Mouse (Mus musculus) forebrain, postnatal 0 days (tissue): ENCODE results near the gene Kif7. TPM values are rescaled to one million over a fixed set of nuclear protein-coding genes. Genes with fewer than 3 reads are reported as not detected.

ENCODE experiments used
- ATAC-seq: fragments of 200-750 bp; cut with Nextera tagmentation; 2 replicates; pipeline ENCODE4 v1.8.0; 2017; ENCODE audit warnings: mild to moderate bottlenecking, moderate library complexity
- DNase-seq: peaks from one replicate; pipeline ENCODE4 v3.0.0-alpha.2; 2015
- H3K27ac ChIP-seq: fragments of 300-500 bp; sonication (generic); 2 replicates; pipeline ENCODE4 v1.5.1; 2014; ENCODE audit warnings: low read depth, mild to moderate bottlenecking, antibody characterized with exemption, low read length, moderate library complexity, mixed read lengths
- H3K27me3 ChIP-seq: fragments of 300-500 bp; sonication (generic); 2 replicates; pipeline ENCODE4 v1.6.1; 2014; ENCODE audit warnings: mild to moderate bottlenecking, low read length, mixed read lengths; ENCODE audit not compliant: insufficient read depth
- H3K36me3 ChIP-seq: fragments of 300-500 bp; sonication (generic); 2 replicates; pipeline ENCODE4 v1.6.1; 2014; ENCODE audit warnings: mild to moderate bottlenecking, moderate library complexity; ENCODE audit not compliant: insufficient read depth
- H3K4me1 ChIP-seq: fragments of 300-500 bp; sonication (generic); 2 replicates; pipeline ENCODE4 v1.6.1; 2014; ENCODE audit warnings: antibody characterized with exemption; ENCODE audit not compliant: insufficient read depth
- H3K4me2 ChIP-seq: fragments of 300-500 bp; sonication (generic); 2 replicates; pipeline ENCODE4 v1.6.1; 2014; ENCODE audit warnings: low read depth, mild to moderate bottlenecking, moderate library complexity
- H3K4me3 ChIP-seq: fragments of 300-500 bp; sonication (generic); 2 replicates; pipeline ENCODE4 v1.5.1; 2014; ENCODE audit warnings: low read depth, low read length, mixed read lengths
- H3K9ac ChIP-seq: fragments of 300-500 bp; sonication (generic); 2 replicates; pipeline ENCODE4 v1.6.1; 2014; ENCODE audit warnings: mild to moderate bottlenecking
- H3K9me3 ChIP-seq: fragments of 300-500 bp; sonication (generic); 2 replicates; pipeline ENCODE4 v1.6.1; 2016; ENCODE audit warnings: low read length
- CTCF ChIP-seq: sonication (generic); IDR thresholded peaks from 2 replicates; pipeline ENCODE4 v1.5.1; 2016; ENCODE audit warnings: antibody characterized with exemption, control low read depth, low read depth
- WGBS: fragments of 180-500 bp; shearing (Covaris S2); extraction: QIAGEN DNeasy Blood & Tissue Kit; methylation state at CpG from one replicate; pipeline ENCODE4 v1.1.7; 2014; 5-methylcytosine and 5-hydroxymethylcytosine counted together
- polyA plus RNA-seq: library from polyadenylated mRNA; unstranded; fragments of >200 nt; fragmentation: Nextera tagmentation; extraction: Ambion mirVana; gene quantifications from 2 replicates; pipeline ENCODE4 v1.2.1, GENCODE M21; 2015
- total RNA-seq: library from RNA; depleted of rRNA; stranded (reverse); fragments of >200 nt; gene quantifications from 2 replicates; pipeline ENCODE4 v1.2.3, GENCODE M21; 2014

Kif7 gene
- total and polyA plus RNA-seq, 2 experiments from 2014 or later = 2.0 to 6.4 TPM

DNA sequence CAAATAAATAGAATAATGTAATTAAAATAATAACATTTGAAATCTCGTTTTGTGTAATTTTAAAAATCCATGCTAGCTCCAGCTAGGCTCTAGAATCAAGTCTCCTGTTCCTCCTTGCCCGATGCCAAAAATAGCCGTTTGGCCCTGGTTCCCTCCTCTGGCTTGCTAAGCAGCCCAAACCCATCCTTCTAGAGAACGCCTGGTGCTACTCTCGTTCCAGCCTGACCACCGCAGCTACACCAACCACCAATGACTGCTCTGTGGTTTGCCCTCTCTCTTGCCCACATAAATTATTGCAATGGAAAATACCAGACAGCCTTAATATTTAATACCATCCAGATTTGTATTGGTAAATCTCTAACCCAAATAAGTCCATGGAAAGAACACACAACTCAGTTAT, 32.1 kb upstream of the Kif7 start:
- WGBS = 88% methylated on average over 6 of the region's 6 CpGs
- DNase-seq (no peak), ATAC-seq (no peak)
- Histone ChIP-seq H3K9ac (no peak overlapping the region), H3K4me1 (peaks cover 6% of the 10 kb centered on the region), H3K4me2 (no peak overlapping the region), H3K27me3 (no peaks in the 10 kb centered on the region), H3K4me3 (no peak overlapping the region), H3K9me3 (no peaks in the 10 kb centered on the region), H3K36me3 (no peaks in the 10 kb centered on the region), H3K27ac (no peak overlapping the region)
- no peak for TF ChIP-seq CTCF

DNA sequence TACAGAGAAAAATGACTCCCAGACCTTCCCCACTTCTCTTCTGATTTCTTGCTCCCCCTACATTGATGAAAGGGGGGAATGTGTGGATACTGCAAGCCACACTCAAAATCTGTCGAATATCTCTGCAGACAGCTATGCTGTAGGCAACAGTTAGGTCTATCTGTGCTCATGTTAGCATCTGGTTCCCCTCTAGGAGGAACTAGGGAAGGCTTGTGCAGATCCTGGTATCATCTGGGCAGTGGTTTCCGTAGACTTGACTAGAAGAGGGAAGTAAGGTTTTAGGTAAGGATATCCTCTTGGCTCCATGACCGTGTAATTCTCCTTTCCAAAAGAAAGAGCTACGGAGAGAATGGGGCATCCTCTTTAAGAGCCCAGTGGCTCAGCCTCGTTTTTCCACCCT, 29.1 kb upstream of the Kif7 start:
- WGBS = 78% methylated on average over 5 of the region's 5 CpGs

DNA sequence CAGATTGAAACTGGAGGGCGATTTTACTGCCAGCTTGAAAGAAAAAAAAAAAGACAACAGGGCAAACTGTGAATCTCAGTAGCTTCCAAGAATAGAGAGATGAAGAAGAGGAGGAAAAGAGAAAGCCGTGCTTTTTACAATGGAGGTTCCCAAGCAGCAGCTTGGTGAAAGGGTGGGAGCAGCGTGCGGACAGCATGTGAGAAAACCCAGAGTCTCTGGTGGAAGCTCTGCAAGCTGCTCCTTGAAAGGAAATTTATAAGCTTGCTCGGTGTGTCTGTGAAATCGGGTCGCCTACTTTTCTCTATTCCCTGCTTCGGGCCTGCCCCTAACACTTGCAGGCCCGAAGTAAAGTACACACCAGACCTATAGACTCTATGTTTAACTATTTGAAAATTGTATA, 28.5 kb upstream of the Kif7 start:
- TF ChIP-seq CTCF = no peak
- no peak for DNase-seq
- no peaks in the 10 kb centered on the region for H3K27me3 ChIP-seq
- 0 out of 2 replicates have a peak, but pooled peaks cover 3% of the 10 kb centered on the region for H3K36me3 ChIP-seq
- no peak overlapping the region for H3K27ac ChIP-seq
- no peak overlapping the region for H3K4me3 ChIP-seq
- no peak for ATAC-seq
- WGBS = 93% methylated on average over 9 of the region's 9 CpGs
- no peaks in the 10 kb centered on the region for H3K9me3 ChIP-seq
- H3K9ac ChIP-seq = no peak overlapping the region
- H3K4me2 ChIP-seq = no peak overlapping the region
- H3K4me1 ChIP-seq = peaks cover 6% of the 10 kb centered on the region

More for the DNA sequence above, 29.1 kb upstream of the Kif7 start:
- no peak for TF ChIP-seq CTCF
- Histone ChIP-seq H3K4me1 (peaks cover 6% of the 10 kb centered on the region), H3K36me3 (no peaks in the 10 kb centered on the region), H3K9ac (no peak overlapping the region), H3K4me2 (no peak overlapping the region), H3K27ac (no peak overlapping the region), H3K9me3 (no peaks in the 10 kb centered on the region), H3K27me3 (no peaks in the 10 kb centered on the region), H3K4me3 (no peak overlapping the region)
- no peak for DNase-seq
- no peak for ATAC-seq

DNA sequence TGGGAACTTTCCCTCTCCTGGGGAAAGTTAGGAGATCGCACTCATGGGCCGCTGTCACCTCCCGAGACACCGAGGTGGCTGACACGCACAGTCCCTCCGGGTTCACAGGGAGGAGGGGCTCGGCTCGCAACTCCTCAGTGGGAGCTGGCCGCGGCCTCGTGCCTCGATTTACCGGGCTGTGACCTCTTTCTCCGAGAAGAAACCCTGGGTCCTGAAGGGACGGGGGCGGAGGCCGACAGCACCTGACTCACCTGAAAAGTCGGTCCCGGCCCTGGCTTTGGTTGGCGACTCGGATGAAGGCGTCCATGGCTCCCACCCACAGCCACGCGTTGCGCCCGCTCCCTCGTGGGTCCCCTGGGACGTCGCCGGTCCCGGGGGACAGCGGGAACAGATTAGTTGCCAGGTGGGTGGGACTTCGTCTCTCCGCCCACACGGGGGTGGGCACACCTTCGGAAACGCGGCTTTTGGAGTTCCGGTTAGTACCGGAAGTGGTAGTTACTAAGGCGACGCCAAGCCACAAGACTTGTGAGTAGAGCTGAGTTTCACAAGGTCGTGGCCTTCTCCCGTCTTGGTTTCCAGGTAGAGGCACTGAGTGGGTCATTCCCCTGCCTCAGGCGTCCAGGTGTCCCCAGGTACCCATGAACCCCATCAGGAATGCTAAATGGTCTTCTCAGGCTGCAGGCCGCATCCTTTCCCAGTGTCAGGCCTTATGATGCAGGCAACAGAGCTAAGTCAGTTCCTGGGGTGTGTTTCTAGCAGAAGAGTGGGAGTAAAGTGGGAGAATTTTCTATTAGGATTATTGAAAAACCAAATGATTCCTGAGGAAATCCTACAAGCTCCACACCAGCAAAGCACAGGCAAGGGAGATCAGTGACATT, 27.4 kb upstream of the Kif7 start, which contains the start of the genes Pex11a and Wdr93:
Gene Pex11a (minus strand): TSS at position 473 of the 878 bp plus-strand sequence.
Gene Wdr93 (plus strand): TSS at position 505 of the 878 bp plus-strand sequence.
- ATAC-seq = peak; percentile 94
- peaks cover 6% of the 10 kb centered on the region for H3K4me1 ChIP-seq
- peak within 1 kb of the TSS; percentile 96 for H3K4me2 ChIP-seq
- 4% methylated on average over 46 of the region's 46 CpGs for WGBS
- no peaks in the 10 kb centered on the region for H3K27me3 ChIP-seq
- no peaks in the 10 kb centered on the region for H3K9me3 ChIP-seq
- peak within 1 kb of the TSS; percentile 57 for H3K9ac ChIP-seq
- H3K4me3 ChIP-seq = peak within 1 kb of the TSS; percentile 58
- DNase-seq = peak; percentile 88
- H3K27ac ChIP-seq = no peak within 1 kb of the TSS
- TF ChIP-seq CTCF = no peak
- H3K36me3 ChIP-seq = 0 out of 2 replicates have a peak, but pooled peaks cover 3% of the 10 kb centered on the region

DNA sequence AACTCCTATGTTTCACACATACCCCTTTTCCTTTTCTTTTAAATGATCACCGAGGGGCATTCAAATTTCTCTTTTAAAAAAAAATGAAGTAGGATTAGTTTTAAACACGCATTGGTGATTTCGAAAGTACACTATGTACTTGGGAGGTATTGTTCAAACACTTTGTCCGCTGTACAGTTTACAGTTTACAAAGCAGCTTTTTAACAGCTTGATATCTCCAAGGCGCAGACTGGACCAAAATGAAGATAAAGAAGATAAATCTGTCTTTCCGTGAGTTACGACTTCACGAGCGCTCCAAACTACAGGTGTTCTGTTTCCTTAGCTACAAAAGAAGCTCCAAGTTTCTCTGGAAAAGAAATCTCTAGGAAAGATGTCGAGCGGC, 26.7 kb upstream of the Kif7 start:
- H3K4me3 ChIP-seq = peak overlapping the region; percentile 58
- H3K9ac ChIP-seq = peak overlapping the region; percentile 57
- WGBS = 18% methylated on average over 11 of the region's 11 CpGs
- no peak for ATAC-seq
- DNase-seq = no peak
- H3K4me2 ChIP-seq = peak overlapping the region; percentile 96
- H3K9me3 ChIP-seq = no peaks in the 10 kb centered on the region
- no peak overlapping the region for H3K27ac ChIP-seq
- no peaks in the 10 kb centered on the region for H3K27me3 ChIP-seq
- TF ChIP-seq CTCF = no peak
- peaks cover 8% of the 10 kb centered on the region; the same call in 1 of the 2 replicates for H3K36me3 ChIP-seq
- H3K4me1 ChIP-seq = peaks cover 6% of the 10 kb centered on the region

DNA sequence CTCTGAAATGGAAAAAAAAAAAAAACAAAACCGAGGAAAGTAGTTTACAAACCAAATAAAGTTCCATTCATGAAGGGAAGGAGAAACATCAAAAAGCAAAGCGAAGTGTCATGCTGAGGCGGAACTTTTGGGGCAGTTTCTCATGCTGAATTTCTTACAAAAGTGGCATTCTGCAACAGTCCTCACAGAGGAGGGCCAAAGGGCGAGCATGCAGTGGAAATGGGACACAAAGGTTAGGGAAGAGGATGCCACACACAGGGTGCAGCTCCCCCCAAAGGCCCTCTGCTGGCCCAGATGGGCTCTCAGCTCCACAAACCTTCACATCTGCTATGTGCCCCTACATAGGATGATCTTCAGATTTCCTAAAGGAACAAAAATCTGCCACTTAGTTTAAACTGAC, 24.8 kb upstream of the Kif7 start:
- no peak for TF ChIP-seq CTCF
- no peak for ATAC-seq
- Histone ChIP-seq H3K4me2 (no peak overlapping the region), H3K4me3 (no peak overlapping the region), H3K9me3 (no peaks in the 10 kb centered on the region), H3K27me3 (no peaks in the 10 kb centered on the region), H3K4me1 (peaks cover 6% of the 10 kb centered on the region), H3K9ac (no peak overlapping the region), H3K36me3 (peaks cover 15% of the 10 kb centered on the region; the same call in 1 of the 2 replicates), H3K27ac (no peak overlapping the region)
- no peak for DNase-seq
- WGBS = 83% methylated on average over 4 of the region's 4 CpGs

DNA sequence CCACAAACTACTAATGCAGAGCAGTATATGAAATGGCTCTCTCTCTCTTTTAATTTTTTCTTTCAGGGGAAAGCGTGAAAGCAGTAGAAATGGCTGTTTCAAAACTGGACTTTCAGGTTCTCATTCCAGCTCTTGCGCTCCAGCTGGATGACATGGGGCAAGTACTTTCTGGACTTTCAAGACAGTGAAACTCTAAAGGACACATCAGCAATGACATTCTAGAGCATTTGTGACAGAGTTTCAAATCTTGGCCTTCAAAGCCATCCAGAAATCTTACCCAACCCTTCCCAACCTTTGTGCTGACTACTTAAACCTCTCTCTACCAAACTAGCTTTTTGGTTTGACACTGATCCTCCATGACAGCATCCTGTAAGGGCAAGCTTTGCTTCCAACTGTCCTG, 23.4 kb upstream of the Kif7 start:
- Histone ChIP-seq H3K4me2 (no peak overlapping the region), H3K27me3 (no peaks in the 10 kb centered on the region), H3K27ac (no peak overlapping the region), H3K9me3 (no peaks in the 10 kb centered on the region), H3K4me3 (no peak overlapping the region), H3K4me1 (peaks cover 6% of the 10 kb centered on the region), H3K36me3 (peaks cover 17% of the 10 kb centered on the region; the same call in 1 of the 2 replicates), H3K9ac (no peak overlapping the region)
- ATAC-seq (no peak), DNase-seq (no peak)
- WGBS = 90% methylated on average over 2 of the region's 2 CpGs
- no peak for TF ChIP-seq CTCF
